Mouse (Mus musculus) T-cell, adult 2 months (primary cell): Measurements from ENCODE around the gene Tbcel.

ENCODE experiments used
- DNase-seq: peaks from one replicate; pipeline ENCODE4 v3.0.0; 2022; ENCODE audit warnings: low spot score

Gene Tbcel

DNA sequence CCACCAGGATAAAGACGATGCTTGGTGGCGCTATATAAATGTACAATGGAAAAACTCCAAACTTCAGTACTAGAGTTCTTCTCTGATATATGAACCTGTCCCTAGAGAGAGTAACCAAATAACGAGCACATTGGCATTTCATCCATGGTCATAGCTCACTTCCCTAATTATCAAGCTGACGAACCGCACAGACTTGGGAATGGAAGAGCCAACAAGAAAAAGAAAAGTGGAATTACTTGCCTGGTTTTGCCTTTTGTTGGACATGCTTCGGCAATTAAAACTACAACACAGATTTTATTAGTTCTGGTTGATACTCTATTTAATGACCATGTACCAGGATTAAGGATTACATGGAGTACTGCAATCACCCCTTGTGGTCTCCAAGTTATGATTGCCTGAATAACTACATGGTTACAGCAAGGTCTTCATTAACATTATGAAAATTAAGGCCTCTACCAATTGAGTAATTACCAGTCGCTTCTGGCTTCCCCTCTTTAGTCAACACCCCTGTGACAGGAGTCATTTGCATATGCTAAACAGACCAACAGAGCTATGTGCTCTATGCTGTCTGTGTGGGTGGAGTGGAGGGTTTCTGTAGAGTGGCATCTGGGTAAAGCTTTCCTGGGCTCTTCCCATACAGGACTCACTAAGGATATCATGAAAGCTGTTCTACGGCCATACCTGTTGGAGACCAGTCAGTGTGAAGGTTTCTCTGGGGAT is 124.8 kb downstream of the Tbcel start:
- DNase-seq = no peak

DNA sequence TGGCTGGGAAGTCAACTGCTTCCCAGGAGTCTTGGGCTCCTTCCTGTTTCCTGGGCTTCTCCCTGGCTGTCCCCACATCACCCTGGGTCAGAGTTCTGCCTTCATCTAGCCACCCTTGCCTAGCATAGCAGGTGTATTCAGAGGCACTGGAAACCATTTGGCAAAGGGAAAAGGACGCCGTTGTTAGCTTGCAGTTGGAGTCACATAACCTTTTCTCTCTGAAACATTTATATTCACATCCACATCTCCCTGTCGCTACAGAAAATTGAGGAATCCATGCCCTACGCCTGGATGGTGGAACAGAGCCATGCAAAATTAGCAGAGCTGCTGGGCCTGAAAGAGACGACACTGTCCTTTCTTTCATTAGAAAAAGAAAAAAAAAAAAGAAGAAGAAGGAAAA is 125.5 kb downstream of the Tbcel start:
- no peak for DNase-seq

DNA sequence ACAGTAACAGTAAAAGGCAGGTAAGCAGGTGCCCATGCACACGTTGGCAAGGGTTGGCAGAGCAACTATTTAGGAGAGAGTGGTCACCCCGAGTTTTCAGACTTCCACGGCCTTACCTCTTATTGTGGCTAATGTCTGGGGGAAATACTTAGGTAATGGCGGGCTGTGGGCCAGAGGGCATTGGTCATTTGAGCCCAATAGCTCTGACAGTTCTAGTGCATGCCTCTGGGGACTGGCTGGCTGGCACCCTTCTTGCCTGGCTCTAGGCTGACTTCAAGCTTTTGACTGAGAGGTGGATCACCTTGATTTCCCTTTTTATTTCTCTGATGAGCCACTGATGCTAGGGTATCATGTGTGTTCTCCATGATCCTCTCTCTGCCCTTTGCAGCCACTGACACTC is 129.5 kb downstream of the Tbcel start:
- DNase-seq = no peak

DNA sequence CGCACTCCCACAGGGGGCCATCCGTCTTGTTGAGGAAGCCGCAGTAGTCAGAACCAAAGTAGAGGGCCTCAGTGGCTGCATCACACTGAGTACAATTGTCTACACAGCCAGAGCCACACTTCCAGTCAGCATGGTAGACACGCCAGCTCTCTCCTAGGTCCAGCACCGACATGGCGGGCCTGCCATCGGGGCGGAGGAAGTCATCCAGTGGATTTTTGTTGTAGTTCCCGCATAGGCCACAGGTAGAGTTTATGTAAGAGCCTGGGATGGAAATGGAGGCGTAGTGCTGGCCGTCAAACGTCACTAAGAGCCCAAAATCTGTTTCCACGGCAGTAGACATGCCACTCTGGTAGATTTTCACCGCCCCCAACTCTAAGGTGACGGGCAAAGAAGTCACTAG is 130.0 kb downstream of the Tbcel start:
- no peak for DNase-seq

DNA sequence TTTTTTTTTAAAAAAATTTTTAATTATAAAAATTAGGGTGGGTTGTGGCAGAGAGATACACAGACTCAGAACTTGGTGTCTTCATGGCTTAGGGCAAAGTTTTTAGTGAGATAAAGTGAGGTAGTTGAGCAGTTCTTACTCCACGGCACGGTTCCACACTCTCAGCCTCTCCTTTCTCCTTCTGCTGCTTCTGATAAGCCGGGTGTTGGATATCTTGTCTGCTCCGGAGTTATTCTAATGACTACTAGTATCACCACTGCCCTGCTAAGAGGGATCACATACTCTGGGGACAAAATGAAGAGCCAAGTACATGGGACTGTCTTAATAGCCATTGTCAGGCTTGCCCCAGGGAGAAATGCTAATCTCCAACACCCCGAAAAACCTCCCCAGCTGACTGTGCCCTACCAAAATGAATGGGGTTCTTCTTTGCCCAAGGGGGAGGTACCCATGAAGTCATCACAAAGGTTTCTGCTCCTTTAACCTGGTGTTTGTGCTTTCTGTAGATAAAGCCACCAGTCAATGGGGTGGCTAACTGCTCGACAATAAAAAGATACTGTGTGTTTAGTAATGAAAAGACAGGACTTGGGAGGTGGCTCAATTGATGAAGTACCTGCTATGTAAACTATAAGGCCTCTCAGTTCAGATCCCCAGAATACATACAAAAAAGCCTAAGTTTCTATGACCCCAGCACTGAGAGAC is 135.8 kb downstream of the Tbcel start:
- no peak for DNase-seq
